Mouse (Mus musculus): ENCODE measurements around the gene Selplg. TPM values are rescaled to one million over a fixed set of nuclear protein-coding genes. Genes with fewer than 3 reads are reported as not detected.

Selplg gene
- polyA plus RNA-seq, 1 experiment: 13.6 TPM

DNA sequence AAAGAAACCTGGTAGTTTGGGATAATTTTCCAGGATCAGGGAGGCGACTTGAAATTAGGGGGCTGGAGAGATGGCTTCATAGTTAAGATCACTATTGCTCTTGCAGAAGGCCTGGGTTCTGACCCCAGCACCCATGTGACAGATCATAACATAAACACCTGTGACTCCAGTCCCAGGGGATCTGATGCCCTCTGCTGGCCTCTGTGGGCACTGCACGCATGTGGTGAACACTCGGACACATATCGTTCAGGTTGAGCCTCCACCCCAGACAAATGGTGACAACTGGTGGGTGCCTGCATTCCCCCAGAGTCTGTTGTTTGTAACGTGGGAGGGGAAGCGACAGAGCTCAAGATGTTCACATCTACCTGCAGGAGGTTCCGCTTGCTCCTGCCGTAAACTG is 28.9 kb upstream of the Selplg start:
- TF ChIP-seq POLR2A (IDR thresholded peaks at IDR 0.05; ENCODE audit: borderline replicate concordance, insufficient read depth, low read length) (no peak), CTCF (IDR thresholded peaks at IDR 0.05; ENCODE audit: borderline replicate concordance, insufficient read depth, low read depth, low read length) (peak; percentile 49; the same call in 1 of the 2 replicates)
- H3K27me3 ChIP-seq (ENCODE audit: control insufficient read depth, insufficient read depth, low read length): no peaks in the 10 kb centered on the region
- H3K4me3 ChIP-seq (replicated peaks; ENCODE audit: insufficient read depth, low read depth, low read length): no peak overlapping the region
- DNase-seq: peak in 1 of 2 experiments; percentile 54
- H3K4me1 ChIP-seq (ENCODE audit: control insufficient read depth, insufficient read depth, low read length): peaks cover 30% of the 10 kb centered on the region
- 94% methylated on average over 8 of the region's 8 CpGs for WGBS
- H3K27ac ChIP-seq (ENCODE audit: insufficient read depth, low read length): peak overlapping the region; percentile 15; the same call in 1 of the 2 replicates

- H3K4me3 ChIP-seq (replicated peaks; ENCODE audit: insufficient read depth, low read depth, low read length): no peak overlapping the region
- H3K27me3 ChIP-seq (ENCODE audit: control insufficient read depth, insufficient read depth, low read length): no peaks in the 10 kb centered on the region
- DNase-seq: no peak
- H3K4me1 ChIP-seq (ENCODE audit: control insufficient read depth, insufficient read depth, low read length): peaks cover 30% of the 10 kb centered on the region
- H3K27ac ChIP-seq (ENCODE audit: insufficient read depth, low read length): no peak overlapping the region
- WGBS: 54% methylated on average over 5 of the region's 5 CpGs
- TF ChIP-seq CTCF (IDR thresholded peaks at IDR 0.05; ENCODE audit: borderline replicate concordance, insufficient read depth, low read depth, low read length) (no peak), POLR2A (IDR thresholded peaks at IDR 0.05; ENCODE audit: borderline replicate concordance, insufficient read depth, low read length) (no peak)
Observed at GRCm38 (mm10) chr5:113858971-113859370, 26.5 kb upstream of the Selplg start.

- DNase-seq: no peak
- Histone ChIP-seq H3K4me1 (ENCODE audit: control insufficient read depth, insufficient read depth, low read length) (peaks cover 26% of the 10 kb centered on the region), H3K27me3 (ENCODE audit: control insufficient read depth, insufficient read depth, low read length) (no peaks in the 10 kb centered on the region), H3K4me3 (replicated peaks; ENCODE audit: insufficient read depth, low read depth, low read length) (no peak overlapping the region), H3K27ac (ENCODE audit: insufficient read depth, low read length) (no peak overlapping the region)
- WGBS: 69% methylated on average over 10 of the region's 10 CpGs
- no peak for TF ChIP-seq CTCF (IDR thresholded peaks at IDR 0.05; ENCODE audit: borderline replicate concordance, insufficient read depth, low read depth, low read length)
- no peak for TF ChIP-seq POLR2A (IDR thresholded peaks at IDR 0.05; ENCODE audit: borderline replicate concordance, insufficient read depth, low read length)
Observed at GRCm38 (mm10) chr5:113858550-113858949, 26.1 kb upstream of the Selplg start.

GRCm38 (mm10) chr5:113857631-113858030 is 25.2 kb upstream of the Selplg start:
- 52% methylated on average over 8 of the region's 8 CpGs for WGBS
- no peak for TF ChIP-seq POLR2A (IDR thresholded peaks at IDR 0.05; ENCODE audit: borderline replicate concordance, insufficient read depth, low read length)
- TF ChIP-seq CTCF (IDR thresholded peaks at IDR 0.05; ENCODE audit: borderline replicate concordance, insufficient read depth, low read depth, low read length): no peak
- Histone ChIP-seq H3K4me1 (ENCODE audit: control insufficient read depth, insufficient read depth, low read length) (peaks cover 18% of the 10 kb centered on the region), H3K27ac (ENCODE audit: insufficient read depth, low read length) (no peak overlapping the region), H3K4me3 (replicated peaks; ENCODE audit: insufficient read depth, low read depth, low read length) (no peak overlapping the region), H3K27me3 (ENCODE audit: control insufficient read depth, insufficient read depth, low read length) (no peaks in the 10 kb centered on the region)
- DNase-seq: no peak

GRCm38 (mm10) chr5:113856631-113857030 is 24.2 kb upstream of the Selplg start:
- TF ChIP-seq CTCF (IDR thresholded peaks at IDR 0.05; ENCODE audit: borderline replicate concordance, insufficient read depth, low read depth, low read length) (no peak), POLR2A (IDR thresholded peaks at IDR 0.05; ENCODE audit: borderline replicate concordance, insufficient read depth, low read length) (no peak)
- no peaks in the 10 kb centered on the region for H3K27me3 ChIP-seq (ENCODE audit: control insufficient read depth, insufficient read depth, low read length)
- H3K4me3 ChIP-seq (replicated peaks; ENCODE audit: insufficient read depth, low read depth, low read length): no peak overlapping the region
- H3K4me1 ChIP-seq (ENCODE audit: control insufficient read depth, insufficient read depth, low read length): peaks cover 12% of the 10 kb centered on the region
- DNase-seq: no peak
- WGBS: 90% methylated on average over 7 of the region's 7 CpGs
- H3K27ac ChIP-seq (ENCODE audit: insufficient read depth, low read length): no peak overlapping the region

GRCm38 (mm10) chr5:113855696-113856095 is 23.3 kb upstream of the Selplg start:
- DNase-seq: no peak
- 57% methylated on average over 3 of the region's 3 CpGs for WGBS
- Histone ChIP-seq H3K4me3 (replicated peaks; ENCODE audit: insufficient read depth, low read depth, low read length) (no peak overlapping the region), H3K27ac (ENCODE audit: insufficient read depth, low read length) (peak overlapping the region; percentile 0; the same call in 1 of the 2 replicates), H3K27me3 (ENCODE audit: control insufficient read depth, insufficient read depth, low read length) (no peaks in the 10 kb centered on the region), H3K4me1 (ENCODE audit: control insufficient read depth, insufficient read depth, low read length) (peaks cover 9% of the 10 kb centered on the region)
- TF ChIP-seq POLR2A (IDR thresholded peaks at IDR 0.05; ENCODE audit: borderline replicate concordance, insufficient read depth, low read length) (no peak), CTCF (IDR thresholded peaks at IDR 0.05; ENCODE audit: borderline replicate concordance, insufficient read depth, low read depth, low read length) (no peak)

- 88% methylated on average over 10 of the region's 10 CpGs for WGBS
- Histone ChIP-seq H3K27me3 (ENCODE audit: control insufficient read depth, insufficient read depth, low read length) (no peaks in the 10 kb centered on the region), H3K4me1 (ENCODE audit: control insufficient read depth, insufficient read depth, low read length) (peaks cover 9% of the 10 kb centered on the region), H3K4me3 (replicated peaks; ENCODE audit: insufficient read depth, low read depth, low read length) (no peak overlapping the region), H3K27ac (ENCODE audit: insufficient read depth, low read length) (no peak overlapping the region)
- TF ChIP-seq CTCF (IDR thresholded peaks at IDR 0.05; ENCODE audit: borderline replicate concordance, insufficient read depth, low read depth, low read length): no peak
- TF ChIP-seq POLR2A (IDR thresholded peaks at IDR 0.05; ENCODE audit: borderline replicate concordance, insufficient read depth, low read length): no peak
- no peak for DNase-seq
Observed at GRCm38 (mm10) chr5:113855117-113855516, 22.7 kb upstream of the Selplg start.

DNA sequence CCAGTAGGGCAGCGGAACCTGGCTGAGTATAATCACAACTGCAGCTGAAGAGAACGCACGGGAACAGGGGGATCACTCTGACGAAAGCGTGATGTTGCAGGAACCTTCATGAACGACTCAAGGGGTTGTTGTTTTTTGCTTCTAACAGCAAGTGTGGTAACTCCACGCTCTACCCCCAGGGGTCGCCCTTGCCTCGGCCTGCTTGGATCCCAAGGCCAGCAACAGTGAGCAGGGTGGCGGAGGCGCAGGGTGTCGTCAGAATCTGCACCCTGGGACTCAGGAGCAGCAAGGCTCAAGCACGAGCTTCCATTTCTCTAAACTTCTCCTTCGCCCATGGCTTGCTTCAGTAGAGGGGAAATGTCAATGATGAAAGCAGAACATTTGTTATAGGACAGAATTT is 22.1 kb upstream of the Selplg start:
- Histone ChIP-seq H3K4me3 (replicated peaks; ENCODE audit: insufficient read depth, low read depth, low read length) (no peak overlapping the region), H3K4me1 (ENCODE audit: control insufficient read depth, insufficient read depth, low read length) (peaks cover 9% of the 10 kb centered on the region), H3K27ac (ENCODE audit: insufficient read depth, low read length) (no peak overlapping the region), H3K27me3 (ENCODE audit: control insufficient read depth, insufficient read depth, low read length) (no peaks in the 10 kb centered on the region)
- WGBS: 24% methylated on average over 14 of the region's 14 CpGs
- peak; percentile 82 to 91 for DNase-seq
- TF ChIP-seq POLR2A (IDR thresholded peaks at IDR 0.05; ENCODE audit: borderline replicate concordance, insufficient read depth, low read length) (no peak), CTCF (IDR thresholded peaks at IDR 0.05; ENCODE audit: borderline replicate concordance, insufficient read depth, low read depth, low read length) (peak; percentile 99)
